Mouse (Mus musculus) lung, postnatal 25 days (tissue): ENCODE data around the gene Drd3.
A peak's percentile ranks its signal among the peaks of the same experiment; 100 is the strongest.

Experiments used
- DNase-seq: peaks from one replicate; pipeline ENCODE4 v3.0.0; 2022; ENCODE audit warnings: low spot score

Drd3 gene

DNA sequence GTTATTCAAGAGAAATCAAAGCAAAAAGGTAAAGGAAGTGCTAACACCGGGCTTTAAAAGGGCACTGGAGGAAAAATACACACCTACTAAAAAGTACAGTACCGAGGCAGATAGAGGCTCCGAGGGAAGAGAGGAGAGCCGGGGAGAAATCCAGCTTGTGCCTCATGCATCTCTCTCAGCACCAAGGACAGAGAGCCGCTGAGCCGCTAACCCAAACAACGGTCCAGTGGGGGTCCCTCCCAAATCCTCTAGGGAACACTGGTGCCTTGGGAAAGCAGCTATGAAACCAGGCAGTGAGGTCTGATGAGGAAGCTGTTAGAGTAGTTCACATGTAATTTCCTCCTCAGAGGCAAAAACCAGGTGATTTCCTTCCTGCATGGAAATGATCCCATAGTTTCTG is at the start of gene Drd3:
Gene Drd3 (plus strand): TSS at position 276 of the 400 bp plus-strand sequence.
- DNase-seq, result no peak

DNA sequence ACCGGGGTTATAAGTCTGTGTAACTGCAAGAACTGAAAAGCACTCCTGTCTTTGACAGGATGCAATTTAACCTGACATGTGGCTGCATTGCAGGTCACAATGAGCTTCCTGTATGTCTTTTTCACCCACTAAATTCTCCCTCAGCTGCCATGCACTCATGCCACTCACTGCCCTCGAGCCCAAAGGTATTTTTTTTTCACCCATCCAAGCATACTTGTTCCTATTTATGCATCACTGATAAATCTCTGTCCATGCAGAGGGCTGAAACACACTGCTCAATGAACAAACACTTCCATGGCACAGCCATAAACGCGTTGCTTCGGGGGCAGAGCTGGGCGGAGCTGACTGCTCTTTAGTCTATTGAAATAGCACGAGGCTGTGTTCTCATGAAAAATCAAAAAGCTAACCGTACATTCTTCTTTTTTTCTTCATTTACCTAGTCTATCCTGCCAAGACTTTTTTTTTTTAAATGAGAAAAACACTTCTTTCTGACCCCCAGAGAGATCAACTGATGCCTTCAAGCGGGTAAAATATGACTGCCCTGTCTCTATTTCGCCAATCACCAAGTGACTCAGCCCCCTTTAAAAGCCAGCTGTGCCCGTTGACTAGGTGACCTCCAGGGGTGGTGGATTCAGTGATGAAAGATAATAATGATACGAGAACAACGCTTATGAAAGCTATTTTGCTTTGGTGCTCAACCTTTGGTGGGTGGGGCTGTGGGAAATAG is 45.3 kb upstream of the Drd3 start:
- DNase-seq, result no peak

DNA sequence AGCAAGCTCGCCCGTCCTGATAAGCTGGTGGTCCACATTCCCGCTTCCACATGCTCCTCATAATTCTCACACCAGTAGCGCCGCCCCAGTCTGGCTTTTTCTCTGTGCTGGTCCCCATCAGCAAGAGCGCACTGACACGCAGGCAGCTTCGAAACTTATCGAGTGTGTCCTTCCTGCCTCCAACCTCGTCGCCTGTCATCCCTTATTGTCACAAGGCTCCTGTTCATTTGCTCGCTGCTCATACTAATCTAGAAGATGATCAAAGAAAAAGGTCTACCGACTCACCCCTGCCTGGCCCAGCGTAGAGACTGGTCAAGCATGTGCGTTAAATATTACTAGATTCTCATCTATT is 44.8 kb upstream of the Drd3 start:
- DNase-seq, result no peak

DNA sequence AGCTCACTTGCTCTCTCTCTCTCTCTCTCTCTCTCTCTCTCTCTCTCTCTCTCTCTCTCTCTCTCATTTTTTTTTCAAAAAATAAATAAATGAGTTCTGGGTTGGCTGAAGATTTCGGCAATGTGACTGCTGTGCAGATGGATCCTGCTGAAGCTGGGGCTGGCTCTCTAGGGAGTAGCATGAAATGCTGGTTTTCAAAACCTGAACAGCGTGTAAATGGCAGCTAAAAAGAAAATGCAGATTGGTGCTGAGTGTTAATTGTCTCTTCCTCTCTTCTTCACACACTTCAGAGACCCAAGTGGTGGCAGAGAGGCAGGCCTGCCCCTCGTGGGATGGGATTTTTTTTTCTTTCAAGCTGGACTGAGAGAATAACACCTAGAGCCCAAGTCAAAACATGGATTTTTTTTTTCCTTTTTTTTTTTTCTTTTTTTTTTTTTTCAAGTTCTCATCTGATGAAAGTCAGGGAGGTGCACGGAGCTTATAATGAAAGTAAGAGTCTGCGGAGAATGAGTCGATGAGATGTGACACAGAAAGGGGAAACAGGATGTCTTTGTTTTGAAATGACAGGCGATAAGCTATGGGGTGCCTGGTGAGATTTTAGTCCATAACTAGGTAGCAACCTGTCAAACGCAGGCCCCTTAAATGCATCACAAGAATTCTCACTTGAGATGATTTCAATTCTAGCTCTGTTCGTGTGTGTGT is 44.2 kb upstream of the Drd3 start:
- DNase-seq, result peak; percentile 26

DNA sequence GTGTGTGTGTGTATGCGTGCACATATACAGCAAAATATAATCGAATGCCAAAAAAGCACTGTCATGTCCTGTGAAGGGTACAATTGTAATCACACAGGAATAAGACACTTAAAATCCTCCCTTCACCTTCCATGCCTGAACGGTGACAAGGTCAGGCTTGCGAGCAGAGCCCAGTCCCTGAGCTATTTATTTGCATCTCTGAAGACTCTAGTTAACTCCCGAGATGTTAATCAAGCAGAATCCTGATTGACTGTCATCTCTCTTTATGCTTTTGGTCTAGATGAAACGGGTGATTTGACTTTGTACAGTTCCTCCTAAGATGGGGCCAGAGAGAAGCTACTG is 43.7 kb upstream of the Drd3 start:
- no peak for DNase-seq

DNA sequence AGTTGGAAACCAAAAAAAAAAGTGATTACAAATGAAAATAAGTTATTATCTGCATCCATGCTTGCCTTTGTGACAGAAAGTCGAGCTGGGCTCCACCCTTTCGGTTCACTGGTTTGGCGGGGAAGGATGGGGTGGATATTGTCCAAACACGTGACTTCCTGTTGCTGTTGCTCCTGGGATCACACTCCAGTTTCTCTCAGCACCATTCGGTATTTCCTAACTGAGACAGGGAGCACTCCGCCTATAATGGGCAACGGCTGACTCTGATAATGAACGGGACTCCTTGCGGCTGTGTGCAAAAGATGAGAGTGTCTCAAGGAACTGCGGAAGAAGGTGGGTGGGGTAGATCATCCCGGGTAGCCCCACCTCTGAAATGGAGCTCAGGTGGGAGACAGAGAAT is 43.2 kb upstream of the Drd3 start:
- no peak for DNase-seq

DNA sequence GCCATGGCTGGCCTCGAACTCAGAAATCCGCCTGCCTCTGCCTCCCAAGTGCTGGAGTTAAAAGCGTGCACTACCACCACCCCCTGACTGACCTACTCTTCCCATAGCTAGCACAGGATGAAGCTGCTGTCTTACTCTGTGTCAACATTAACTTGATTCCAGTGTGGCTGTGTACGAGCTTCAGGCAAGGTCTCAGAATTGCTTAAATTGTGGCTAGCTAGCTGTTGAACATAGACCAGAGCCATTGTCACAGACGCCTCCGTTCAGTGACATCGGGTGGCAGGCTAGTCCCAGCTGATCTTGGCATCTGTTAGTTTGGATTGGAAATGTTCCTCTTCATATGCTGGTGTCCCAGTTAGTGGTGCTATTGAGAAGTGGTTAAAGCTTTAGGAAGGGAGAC is 42.5 kb upstream of the Drd3 start:
- no peak for DNase-seq

DNA sequence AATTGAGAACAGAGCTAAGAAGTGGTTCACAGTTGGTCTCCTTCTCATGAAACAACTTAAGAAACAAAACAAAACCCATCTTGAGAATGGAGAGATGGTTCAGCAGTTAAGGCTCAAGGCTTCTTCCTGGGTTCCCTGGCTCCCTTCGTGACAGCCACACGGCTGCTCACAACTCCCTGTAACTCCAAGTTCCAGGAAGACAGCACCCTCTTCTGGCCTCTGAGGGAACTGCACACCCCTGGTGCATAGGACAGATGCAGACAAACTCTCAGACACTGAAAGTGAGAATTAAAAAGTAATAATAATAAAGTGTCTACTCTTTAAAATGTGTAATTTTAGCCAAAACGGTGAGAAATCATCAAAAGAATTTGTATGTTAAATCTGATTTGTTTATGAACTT is 29.4 kb upstream of the Drd3 start:
- DNase-seq, result no peak

DNA sequence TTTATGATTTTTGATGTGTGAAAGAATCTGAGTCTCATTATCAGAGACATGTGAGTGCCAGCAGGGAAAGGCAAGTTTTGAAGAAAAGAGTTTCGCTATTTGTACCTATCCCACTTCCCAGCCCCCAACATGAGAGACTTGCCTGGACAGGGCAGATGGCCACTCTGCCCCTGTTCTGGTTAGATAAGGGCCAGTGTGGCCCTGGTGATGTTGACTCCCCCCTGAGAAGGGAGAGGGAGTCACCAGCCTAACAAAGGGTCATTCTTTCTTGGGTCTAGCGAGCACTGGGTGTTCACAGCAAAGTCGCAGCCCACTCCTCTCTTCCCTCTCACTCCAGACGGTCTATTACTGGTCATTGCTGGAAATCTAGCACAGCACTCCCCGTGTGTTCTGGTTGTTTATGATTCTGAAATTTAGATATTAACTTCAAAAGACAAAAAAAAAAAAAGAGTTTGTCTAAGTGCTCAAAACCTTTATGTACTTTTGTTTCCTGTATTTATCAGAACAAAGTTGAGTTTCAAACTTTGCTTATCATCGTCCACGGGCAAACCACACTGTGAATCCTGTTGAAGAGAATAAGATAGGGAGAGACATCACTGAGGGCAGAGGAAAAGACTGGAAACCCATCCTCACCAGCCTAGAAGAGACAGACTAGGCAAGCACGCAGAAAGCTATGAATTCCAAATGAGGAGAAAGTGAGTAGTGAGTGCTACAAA is 24.2 kb upstream of the Drd3 start:
- no peak for DNase-seq

DNA sequence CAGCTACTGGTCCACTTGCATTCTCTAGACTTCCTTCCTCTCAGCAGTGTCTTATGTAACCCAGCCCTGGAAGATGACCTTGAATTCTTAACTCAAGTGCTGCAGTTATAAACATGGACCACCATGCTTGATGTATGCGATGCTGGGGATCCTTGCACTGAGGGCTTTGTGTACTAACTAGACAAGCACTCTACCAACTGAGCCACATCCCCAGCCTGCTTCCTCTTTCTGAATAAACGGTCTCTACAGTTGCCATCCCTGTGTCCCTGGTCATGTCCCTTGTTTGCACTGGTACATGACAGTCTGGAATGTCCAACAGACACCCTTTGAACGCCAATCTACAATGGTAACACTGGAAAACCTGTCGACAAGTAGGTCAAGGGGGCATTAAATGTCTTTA is 23.5 kb upstream of the Drd3 start:
- no peak for DNase-seq

DNA sequence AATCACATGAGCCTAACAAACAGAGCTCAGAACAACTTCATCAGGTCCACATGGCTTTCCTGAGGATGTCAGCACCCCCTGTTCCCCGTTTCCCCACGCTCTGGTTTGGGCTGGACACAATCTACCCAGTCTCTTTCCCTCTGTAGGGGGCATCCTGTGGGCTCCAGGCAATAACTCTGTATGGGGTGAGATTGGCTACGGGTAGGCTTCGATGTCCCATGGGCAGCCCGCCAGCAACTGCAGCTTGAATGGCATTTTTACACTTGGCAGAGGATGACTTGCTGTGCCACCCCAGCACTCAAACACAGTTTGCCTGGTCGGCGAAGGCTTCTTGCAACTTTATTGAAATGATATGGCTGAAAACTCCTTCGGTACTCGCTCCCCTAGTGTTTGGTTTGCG is 21.3 kb upstream of the Drd3 start:
- DNase-seq, result no peak

DNA sequence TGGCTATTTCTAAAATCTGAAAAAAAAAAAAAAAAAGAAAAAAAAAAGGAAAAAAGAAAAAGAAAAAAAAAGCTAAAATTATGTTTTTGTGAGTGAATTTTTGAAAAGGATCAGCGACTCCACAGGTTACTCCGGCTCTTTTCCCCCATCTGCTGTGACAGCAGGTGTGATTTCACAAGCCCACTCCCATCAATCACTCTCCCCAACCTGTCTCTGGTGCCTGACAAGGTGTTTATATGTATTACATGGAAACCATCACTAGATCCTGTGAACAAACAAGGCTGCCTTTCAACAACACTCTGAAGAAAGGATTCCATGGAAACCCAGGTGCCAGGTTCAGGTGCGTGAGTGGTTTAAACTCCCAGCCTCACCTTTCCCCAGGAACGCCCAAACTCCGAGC is 20.9 kb upstream of the Drd3 start:
- no peak for DNase-seq

DNA sequence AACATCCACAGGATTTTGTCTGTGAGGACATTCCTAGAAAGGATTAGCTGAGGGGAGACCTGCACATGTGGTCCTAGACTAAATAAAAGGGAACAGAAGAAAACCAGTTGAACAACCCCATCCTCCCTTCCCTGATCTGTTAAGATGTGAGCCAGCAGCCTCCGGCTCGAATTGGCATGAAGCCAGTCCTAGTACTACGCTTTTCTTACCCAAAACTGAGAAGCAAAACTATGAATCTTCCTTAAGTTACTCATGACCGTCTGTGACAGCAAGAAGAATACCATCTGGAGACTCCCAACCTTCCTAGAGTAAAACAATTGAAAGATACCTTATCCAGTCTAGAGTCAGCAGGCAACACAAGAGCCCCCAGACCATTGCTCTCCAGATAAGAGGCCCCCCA is 15.9 kb upstream of the Drd3 start:
- no peak for DNase-seq

DNA sequence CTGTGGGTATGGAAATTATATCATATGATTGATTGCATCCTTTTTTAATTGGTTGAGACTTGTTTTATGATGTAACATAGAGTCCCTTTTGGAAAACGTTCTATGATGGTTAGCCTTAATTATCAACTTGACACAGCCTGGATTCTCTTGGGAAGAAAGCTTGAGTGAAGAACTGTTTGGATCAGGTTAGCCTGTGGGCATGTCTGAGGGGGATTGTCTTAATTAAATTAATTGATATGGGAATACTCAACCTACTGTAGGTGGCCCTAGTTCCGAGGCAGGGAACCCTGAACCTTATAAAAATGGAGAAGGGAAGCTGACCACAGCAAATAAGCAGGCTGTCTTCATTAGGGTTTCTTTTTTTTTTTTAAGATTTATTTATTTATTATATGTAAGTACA is 12.9 kb upstream of the Drd3 start:
- DNase-seq, result no peak

DNA sequence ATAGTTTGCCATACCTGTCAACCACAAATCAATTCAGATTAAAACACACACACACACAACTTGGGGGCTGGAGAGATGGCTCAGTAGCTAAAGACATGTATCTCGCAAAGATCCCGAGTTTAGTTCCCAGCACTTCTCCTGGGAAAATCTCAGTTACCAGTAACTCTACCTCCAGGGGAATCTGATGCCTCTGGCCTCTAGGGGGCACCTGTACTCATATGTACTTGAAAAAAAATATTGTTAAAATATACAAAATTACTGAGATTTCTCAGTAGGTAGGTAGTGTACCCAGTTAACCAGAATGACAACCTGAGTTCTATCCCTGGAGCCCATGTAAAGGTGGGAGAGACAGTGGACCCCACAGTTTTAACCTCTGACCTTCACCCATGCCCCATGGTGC is 5.4 kb upstream of the Drd3 start:
- DNase-seq, result no peak

DNA sequence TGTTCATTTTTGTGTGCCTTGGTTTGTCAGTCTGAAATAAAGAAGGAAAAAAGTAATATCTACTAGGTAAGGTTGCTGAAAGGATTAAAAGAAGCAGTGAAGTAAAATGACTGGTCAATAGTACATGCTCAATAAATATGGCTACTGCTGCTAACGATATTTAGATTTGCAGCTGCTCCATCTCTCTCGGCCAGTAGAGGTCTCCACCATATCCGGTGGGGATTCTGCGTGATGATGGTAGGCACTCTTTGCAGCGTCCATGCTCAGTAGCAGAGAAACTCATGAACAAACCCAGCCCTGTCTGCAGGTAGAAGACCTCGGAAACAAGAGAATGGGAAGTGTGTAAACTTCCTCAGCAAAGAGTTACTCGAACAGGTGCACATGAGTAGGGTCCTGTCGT is 926 bp upstream of the Drd3 start:
- DNase-seq, result no peak

DNA sequence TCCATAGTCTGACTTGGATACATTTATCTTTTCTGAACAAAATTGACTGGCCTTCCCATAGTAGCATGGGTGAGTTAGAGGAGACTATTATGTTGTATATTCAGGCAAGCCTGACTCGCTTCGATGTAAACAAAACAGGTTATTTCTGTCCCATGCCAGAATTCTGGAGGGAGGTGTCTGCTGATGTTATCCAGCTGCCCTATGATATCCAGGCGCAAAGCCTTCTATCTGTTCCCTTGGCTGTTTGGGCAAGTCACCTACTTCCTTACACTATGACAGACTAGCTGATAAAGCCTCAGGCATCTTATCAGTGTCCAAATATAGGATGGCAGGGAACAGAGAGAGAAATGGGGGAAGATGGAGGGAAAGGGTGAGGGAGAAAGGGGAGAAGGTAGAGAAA is 18.5 kb downstream of the Drd3 start:
- DNase-seq, result peak; percentile 5

DNA sequence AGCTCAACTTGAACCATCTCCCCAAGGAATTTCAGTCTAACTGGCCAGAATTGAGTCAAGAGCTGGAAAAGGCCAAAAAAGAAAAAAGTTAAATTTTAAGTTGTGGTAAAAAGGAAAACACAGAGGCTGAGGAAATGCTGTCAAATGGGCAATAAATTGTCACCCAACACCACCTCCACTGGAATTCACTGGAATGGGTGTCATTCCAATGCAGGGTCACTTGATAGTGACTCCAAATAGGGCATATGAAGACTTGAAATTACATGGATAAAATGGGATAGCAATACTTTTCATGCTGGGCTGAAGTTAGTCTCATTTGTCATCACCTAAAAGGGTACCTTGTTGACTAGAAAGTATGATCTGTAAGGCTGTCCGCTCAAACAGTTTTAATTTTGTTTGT is 18.9 kb downstream of the Drd3 start:
- DNase-seq, result no peak

DNA sequence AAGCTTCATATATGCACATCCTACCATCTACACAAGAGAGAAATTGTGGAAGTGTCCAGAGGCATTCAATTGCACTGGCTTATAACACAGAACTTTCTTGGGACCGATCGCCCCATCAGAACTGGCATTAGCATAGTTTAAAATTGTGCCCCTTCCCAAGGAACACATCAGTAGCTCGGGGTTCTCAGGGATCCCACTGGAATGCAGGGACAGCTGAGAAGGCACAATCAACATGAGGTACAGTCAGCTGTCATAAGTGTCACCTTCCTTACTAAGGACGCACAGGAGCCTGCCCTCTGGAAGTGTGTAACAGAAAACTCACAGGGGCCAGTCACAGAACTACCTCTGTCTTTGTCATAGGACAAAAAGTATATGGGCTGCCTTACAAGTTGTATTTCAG is 19.7 kb downstream of the Drd3 start:
- no peak for DNase-seq

DNA sequence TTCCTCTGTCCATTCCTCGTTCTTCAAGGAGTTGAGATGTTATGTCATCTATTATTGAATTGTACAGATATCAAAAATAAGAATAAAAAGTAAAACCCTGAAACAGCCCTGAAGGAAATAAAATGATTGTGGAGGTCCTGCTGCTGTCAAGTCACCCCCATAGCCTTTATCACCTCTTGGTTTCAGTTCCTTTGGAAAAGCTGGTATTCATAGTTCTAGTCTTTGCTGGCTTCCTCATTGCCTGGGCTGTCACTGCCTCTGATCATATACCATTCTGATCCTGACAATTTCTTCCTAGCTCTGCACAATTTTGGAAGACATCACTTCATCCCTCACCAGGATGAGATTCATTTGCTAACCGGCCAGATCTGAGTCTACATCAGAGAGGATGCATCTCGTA is 23.1 kb downstream of the Drd3 start:
- DNase-seq, result no peak

DNA sequence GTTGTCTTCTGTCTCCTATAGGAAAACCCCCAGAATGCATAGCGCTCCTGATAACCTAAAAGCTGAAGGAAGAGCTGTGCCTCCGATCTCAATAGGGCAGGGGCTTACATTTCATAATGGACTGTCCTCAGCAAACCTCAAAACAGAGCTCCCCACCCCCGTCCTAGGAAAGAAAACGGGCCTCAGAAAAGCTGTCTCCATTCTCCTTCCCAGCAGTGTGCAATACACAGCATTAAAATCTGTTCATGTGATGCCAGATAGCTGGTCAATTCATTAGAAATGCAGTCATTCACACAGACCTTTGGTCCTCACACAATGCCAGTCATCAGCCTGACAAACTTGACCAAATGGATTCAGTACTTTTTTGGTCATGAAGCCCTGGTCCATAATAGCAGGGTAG is 45.7 kb downstream of the Drd3 start:
- DNase-seq, result no peak

DNA sequence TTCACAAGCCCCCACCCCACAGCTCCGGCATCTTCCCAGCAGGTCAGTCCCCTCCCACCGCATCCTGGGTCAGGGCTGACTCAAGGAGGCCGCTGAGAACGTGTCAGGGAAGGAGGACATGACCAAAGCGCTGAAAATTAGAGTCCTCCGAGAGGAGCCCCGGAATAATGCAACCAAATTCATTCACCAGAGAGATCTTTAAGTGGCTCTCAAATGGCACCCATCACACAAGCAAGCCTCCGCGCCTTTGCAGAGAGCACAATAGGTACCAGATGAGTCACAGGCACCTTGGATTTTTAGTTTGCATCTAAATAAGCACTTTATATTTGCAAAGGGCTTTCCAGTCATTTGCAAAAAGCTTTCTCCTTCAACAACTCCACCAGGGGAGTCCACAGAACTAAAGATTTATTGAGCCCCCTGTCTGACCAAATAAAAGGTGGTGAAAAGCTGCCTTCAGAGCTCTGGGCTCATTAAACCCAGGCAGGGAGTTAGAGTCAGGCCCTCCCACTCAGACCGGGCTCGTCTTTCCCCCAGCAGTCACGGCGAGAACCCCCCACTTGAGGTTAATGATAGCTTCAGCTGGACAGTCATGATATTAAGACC is 46.4 kb downstream of the Drd3 start:
- no peak for DNase-seq

DNA sequence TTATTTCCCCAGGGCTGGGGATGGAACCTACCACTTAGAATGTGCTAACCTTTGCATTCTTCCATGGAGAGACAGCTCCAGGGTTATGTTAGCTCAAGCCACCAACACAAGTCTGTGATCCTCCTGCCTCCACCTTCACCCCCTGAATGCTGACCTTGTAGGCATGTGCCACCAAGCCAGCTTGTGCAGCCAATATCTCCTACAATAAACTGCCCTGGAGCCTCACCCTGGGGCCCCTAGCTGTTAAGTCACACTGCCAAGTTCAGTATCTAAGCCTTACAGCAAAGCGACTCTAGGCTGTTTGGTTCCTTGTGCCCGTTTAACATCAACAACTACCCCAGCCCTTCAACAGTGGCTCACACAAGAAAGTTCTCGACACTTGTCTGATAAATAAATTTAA is 47.3 kb downstream of the Drd3 start:
- DNase-seq, result no peak
